Mouse (Mus musculus) bone marrow, adult 2 months (tissue): ENCODE measurements around the gene Rassf5.

Experiments used
- CTCF ChIP-seq: fragments of 200-500 bp; IDR thresholded peaks from 2 replicates; pipeline ENCODE4 v1.5.1; 2011; ENCODE audit warnings: low read length, control low read depth; ENCODE audit not compliant: control insufficient read depth, insufficient read depth
- POLR2A ChIP-seq: fragments of 200-500 bp; IDR thresholded peaks from 2 replicates; pipeline ENCODE4 v1.6.1; 2011; ENCODE audit warnings: low read depth, mild to moderate bottlenecking, control low read depth, low read length, borderline replicate concordance; ENCODE audit not compliant: control insufficient read depth

- no peak for TF ChIP-seq CTCF
- TF ChIP-seq POLR2A, result no peak
These were observed 60.7 kb downstream of the Rassf5 start for GRCm38 (mm10) chr1:131184253-131184955.
